Mouse (Mus musculus) MEL (cell line): Measurements from ENCODE around the gene Psmd9. TPM values are rescaled to one million over a fixed set of nuclear protein-coding genes. Genes with fewer than 3 reads are reported as not detected.

Source experiments
- DNase-seq: peaks from one replicate; pipeline ENCODE4 v3.0.0; 2011; ENCODE audit warnings: low read depth, low spot score
- H3K27ac ChIP-seq: 2 replicates; pipeline ENCODE4 v1.5.1; 2012; ENCODE audit warnings: low read depth, mild to moderate bottlenecking, control low read depth, low read length, moderate library complexity; ENCODE audit not compliant: control insufficient read depth
- H3K27me3 ChIP-seq, 2 experiments: fragments of 150-350 bp in 1 of 2; sonication (generic) in 1 of 2; 2 replicates each; pipeline ENCODE4 v1.6.1; 2012; ENCODE audit warnings: low read length in 2 of 2, mild to moderate bottlenecking in 2 of 2, improper control_type of control experiment in 1 of 2, moderate library complexity in 1 of 2; ENCODE audit not compliant: insufficient read depth in 2 of 2, control insufficient read depth in 1 of 2
- H3K36me3 ChIP-seq, 2 experiments: 2 replicates each; pipeline ENCODE4 v1.6.1; 2012 to 2014; ENCODE audit warnings: low read length in 2 of 2, improper control_type of control experiment in 1 of 2, inconsistent platforms in 1 of 2, mild to moderate bottlenecking in 1 of 2; ENCODE audit not compliant: insufficient read depth in 2 of 2, control insufficient read depth in 1 of 2
- H3K4me1 ChIP-seq, 2 experiments: fragments of 150-350 bp in 1 of 2; sonication (generic) in 1 of 2; 2 replicates each; pipeline ENCODE4 v1.6.1; 2012; ENCODE audit warnings: low read length in 2 of 2, improper control_type of control experiment in 1 of 2, mild to moderate bottlenecking in 1 of 2; ENCODE audit not compliant: insufficient read depth in 2 of 2, control insufficient read depth in 1 of 2
- H3K4me3 ChIP-seq, 2 experiments: fragments of 150-350 bp in 1 of 2; sonication (generic) in 1 of 2; 2 replicates each; pipeline ENCODE4 v1.5.1; 2012; ENCODE audit warnings: low read depth in 2 of 2, low read length in 2 of 2, mild to moderate bottlenecking in 2 of 2, moderate library complexity in 2 of 2, control low read depth in 1 of 2, improper control_type of control experiment in 1 of 2; ENCODE audit not compliant: control insufficient read depth in 1 of 2, insufficient read depth in 1 of 2
- H3K79me2 ChIP-seq: 2 replicates; pipeline ENCODE4 v1.6.1; 2012; ENCODE audit warnings: mild to moderate bottlenecking, low read length, moderate library complexity; ENCODE audit not compliant: control insufficient read depth, poor library complexity, insufficient read depth
- H3K9ac ChIP-seq: 2 replicates; pipeline ENCODE4 v1.6.1; 2012; ENCODE audit warnings: low read depth, mild to moderate bottlenecking, control low read depth, low read length, moderate library complexity; ENCODE audit not compliant: control insufficient read depth, poor library complexity, severe bottlenecking
- H3K9me3 ChIP-seq: fragments of 150-350 bp; sonication (generic); replicated peaks from 2 replicates; pipeline ENCODE4 v1.6.1; 2012; ENCODE audit warnings: mild to moderate bottlenecking, low read length, improper control_type of control experiment, moderate library complexity; ENCODE audit not compliant: insufficient read depth
- CHD2 ChIP-seq: IDR thresholded peaks from 2 replicates; pipeline ENCODE4 v1.6.1; 2011; ENCODE audit warnings: low read length, improper control_type of control experiment
- CTCF ChIP-seq, 3 experiments: IDR thresholded peaks in 2 of 3; conservative IDR thresholded peaks in 1 of 3; 2 replicates each; pipeline ENCODE4 v1.5.1; 2011 to 2012; ENCODE audit warnings: low read length in 3 of 3, low read depth in 2 of 3, mild to moderate bottlenecking in 2 of 3, improper control_type of control experiment in 1 of 3, inconsistent platforms in 1 of 3, mixed read lengths in 1 of 3, moderate library complexity in 1 of 3; ENCODE audit not compliant: control insufficient read depth in 1 of 3, insufficient read depth in 1 of 3, poor library complexity in 1 of 3, severe bottlenecking in 1 of 3
- E2F4 ChIP-seq: IDR thresholded peaks from 2 replicates; pipeline ENCODE4 v1.6.1; 2011; ENCODE audit warnings: low read depth, low read length, improper control_type of control experiment, borderline replicate concordance
- ELF1 ChIP-seq: IDR thresholded peaks from 2 replicates; pipeline ENCODE4 v1.6.1; 2014; ENCODE audit warnings: low read depth, mild to moderate bottlenecking, inconsistent platforms, low read length, improper control_type of control experiment, moderate library complexity
- EP300 ChIP-seq, 2 experiments: IDR thresholded peaks; 2 replicates each; pipeline ENCODE4 v1.6.1; 2011; ENCODE audit warnings: improper control_type of control experiment in 2 of 2, low read length in 2 of 2, low read depth in 1 of 2, mild to moderate bottlenecking in 1 of 2
- GATA1 ChIP-seq: IDR thresholded peaks from 2 replicates; pipeline ENCODE4 v1.6.1; 2011; ENCODE audit warnings: low read depth, low read length, improper control_type of control experiment
- HCFC1 ChIP-seq: IDR thresholded peaks from 2 replicates; pipeline ENCODE4 v1.6.1; 2012; ENCODE audit warnings: low read depth, mild to moderate bottlenecking, inconsistent platforms, low read length, improper control_type of control experiment, moderate library complexity
- JUND ChIP-seq: IDR thresholded peaks from 2 replicates; pipeline ENCODE4 v1.6.1; 2011; ENCODE audit warnings: low read depth, mild to moderate bottlenecking, improper control_type of control experiment, low read length
- KAT2A ChIP-seq: conservative IDR thresholded peaks from 2 replicates; pipeline ENCODE4 v1.6.1; 2012; ENCODE audit warnings: low read depth, low read length, improper control_type of control experiment, inconsistent platforms
- MAX ChIP-seq: IDR thresholded peaks from 2 replicates; pipeline ENCODE4 v1.6.1; 2011; ENCODE audit warnings: low read length, improper control_type of control experiment
- MAZ ChIP-seq: IDR thresholded peaks from 2 replicates; pipeline ENCODE4 v1.6.1; 2012; ENCODE audit warnings: low read depth, mild to moderate bottlenecking, inconsistent platforms, low read length, improper control_type of control experiment
- MEF2A ChIP-seq: IDR thresholded peaks from 2 replicates; pipeline ENCODE4 v1.6.1; 2014; ENCODE audit warnings: low read depth, mild to moderate bottlenecking, inconsistent platforms, low read length, improper control_type of control experiment; ENCODE audit not compliant: poor library complexity, insufficient replicate concordance, severe bottlenecking; ENCODE audit errors: extremely low read depth
- MXI1 ChIP-seq: IDR thresholded peaks from 2 replicates; pipeline ENCODE4 v1.6.1; 2011; ENCODE audit warnings: mild to moderate bottlenecking, low read depth, low read length, improper control_type of control experiment
- MYB ChIP-seq: IDR thresholded peaks from 2 replicates; pipeline ENCODE4 v1.6.1; 2011; ENCODE audit warnings: mild to moderate bottlenecking, low read depth, low read length, improper control_type of control experiment
- MYC ChIP-seq: IDR thresholded peaks from 2 replicates; pipeline ENCODE4 v1.6.1; 2011; ENCODE audit warnings: low read depth, mild to moderate bottlenecking, low read length, improper control_type of control experiment, moderate library complexity
- POLR2AphosphoS2 ChIP-seq: IDR thresholded peaks from 2 replicates; pipeline ENCODE4 v1.6.1; 2011; ENCODE audit warnings: low read length, improper control_type of control experiment
- POLR2AphosphoS5 ChIP-seq: IDR thresholded peaks from 2 replicates; pipeline ENCODE4 v1.6.1; 2012; ENCODE audit warnings: low read depth, borderline replicate concordance, mild to moderate bottlenecking, inconsistent platforms, low read length, moderate library complexity, mixed read lengths
- RAD21 ChIP-seq: IDR thresholded peaks from 2 replicates; pipeline ENCODE4 v1.6.1; 2011; ENCODE audit warnings: mild to moderate bottlenecking, low read depth, low read length, improper control_type of control experiment
- SMC3 ChIP-seq: IDR thresholded peaks from 2 replicates; pipeline ENCODE4 v1.6.1; 2011; ENCODE audit warnings: low read depth, low read length, improper control_type of control experiment
- TAL1 ChIP-seq: IDR thresholded peaks from 2 replicates; pipeline ENCODE4 v1.6.1; 2012; ENCODE audit warnings: mild to moderate bottlenecking, inconsistent platforms, low read length, moderate library complexity, mixed read lengths
- TCF12 ChIP-seq: IDR thresholded peaks from 2 replicates; pipeline ENCODE4 v1.6.1; 2014; ENCODE audit warnings: low read depth, mild to moderate bottlenecking, inconsistent platforms, low read length, improper control_type of control experiment, moderate library complexity
- UBTF ChIP-seq: IDR thresholded peaks from 2 replicates; pipeline ENCODE4 v1.6.1; 2012; ENCODE audit warnings: low read depth, mild to moderate bottlenecking, inconsistent platforms, low read length, improper control_type of control experiment, moderate library complexity, borderline replicate concordance; ENCODE audit not compliant: insufficient read depth
- USF1 ChIP-seq: IDR thresholded peaks from 2 replicates; pipeline ENCODE4 v1.6.1; 2014; ENCODE audit warnings: low read depth, mild to moderate bottlenecking, inconsistent platforms, low read length, improper control_type of control experiment, moderate library complexity
- USF2 ChIP-seq, 2 experiments: IDR thresholded peaks; 2 replicates each; pipeline ENCODE4 v1.6.1; 2011 to 2012; ENCODE audit warnings: improper control_type of control experiment in 2 of 2, low read length in 2 of 2, borderline replicate concordance in 1 of 2, inconsistent platforms in 1 of 2, low read depth in 1 of 2, mild to moderate bottlenecking in 1 of 2; ENCODE audit not compliant: insufficient read depth in 1 of 2
- ZC3H11A ChIP-seq: IDR thresholded peaks from 2 replicates; pipeline ENCODE4 v1.6.1; 2012; ENCODE audit warnings: low read depth, mild to moderate bottlenecking, inconsistent platforms, low read length, improper control_type of control experiment
- ZKSCAN1 ChIP-seq: IDR thresholded peaks from 2 replicates; pipeline ENCODE4 v1.6.1; 2012; ENCODE audit warnings: low read depth, mild to moderate bottlenecking, inconsistent platforms, low read length, improper control_type of control experiment, moderate library complexity
- ZMIZ1 ChIP-seq: IDR thresholded peaks from 2 replicates; pipeline ENCODE4 v1.6.1; 2012; ENCODE audit warnings: low read depth, mild to moderate bottlenecking, inconsistent platforms, low read length, improper control_type of control experiment, moderate library complexity
- ZNF384 ChIP-seq: IDR thresholded peaks from 2 replicates; pipeline ENCODE4 v1.6.1; 2012; ENCODE audit warnings: low read depth, mild to moderate bottlenecking, inconsistent platforms, low read length, improper control_type of control experiment
- polyA plus RNA-seq, 2 experiments: library from polyadenylated mRNA; stranded (reverse) in 1 of 2; unstranded in 1 of 2; fragments of >175 nt in 1 of 2; fragments of >200 nt in 1 of 2; gene quantifications; 2 replicates each; pipeline versions ENCODE4 v1.2.1 to v1.2.4; 2012; ENCODE audit warnings: low replicate concordance in 2 of 2, low read depth in 1 of 2; ENCODE audit not compliant: insufficient read length in 2 of 2, insufficient read depth in 1 of 2, missing spikeins in 1 of 2
- total RNA-seq: library from RNA; depleted of rRNA; stranded (reverse); fragments of 300-350 nt; gene quantifications from 2 replicates; pipeline ENCODE4 v1.2.3, GENCODE M21; 2012; rRNA removed

Psmd9 gene
- total RNA-seq, result 28.4 and 32.0 TPM in 2 replicates
- 10 to 100 TPM in 1 of 2 experiments, not detected in 1; 54.6 TPM for polyA plus RNA-seq

DNA sequence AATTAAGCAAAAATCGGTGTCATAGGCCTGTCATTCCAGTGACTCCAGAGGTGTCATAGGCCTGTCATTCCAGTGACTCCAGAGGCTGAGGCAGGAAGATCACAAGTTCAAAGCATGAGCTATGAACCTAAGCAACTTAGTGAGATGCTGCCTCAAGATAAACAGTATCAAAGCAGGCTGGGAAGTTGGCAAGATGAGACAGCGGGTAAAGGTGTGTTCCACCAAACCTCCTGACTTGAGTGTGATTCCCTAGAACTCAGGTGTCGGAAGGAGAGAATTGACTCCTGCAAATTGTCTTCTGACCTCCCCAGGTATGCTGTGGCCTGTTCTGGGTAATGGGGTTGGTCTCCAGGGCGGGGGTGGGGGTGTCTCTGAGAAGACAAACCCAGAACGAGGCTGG, at the start of gene Psmd9:
Gene Psmd9 (plus strand): TSS at position 130 of the 400 bp plus-strand sequence.
- Histone ChIP-seq H3K4me3 (no peak within 1 kb of the TSS), H3K9me3 (no peaks in the 10 kb centered on the region), H3K36me3 (no peaks in the 10 kb centered on the region), H3K27me3 (no peaks in the 10 kb centered on the region), H3K27ac (no peak within 1 kb of the TSS), H3K9ac (no peak within 1 kb of the TSS), H3K79me2 (no peaks in the 10 kb centered on the region), H3K4me1 (no peaks in the 10 kb centered on the region)
- no peak for DNase-seq
- TF ChIP-seq UBTF (no peak), GATA1 (0 out of 2 replicates have a peak, but pooled peaks have one; percentile 12), POLR2AphosphoS2 (peak; percentile 42; the same call in 1 of the 2 replicates), E2F4 (no peak), ZC3H11A (no peak), USF2 (IDR thresholded peaks at IDR 0.05; ENCODE audit: borderline replicate concordance in 1 of 2, insufficient read depth in 1 of 2, low read depth in 1 of 2, low read length in 2 of 2) (no peak), POLR2AphosphoS5 (no peak), KAT2A (no peak), ELF1 (no peak), JUND (no peak), EP300 (IDR thresholded peaks at IDR 0.05; ENCODE audit: low read depth in 1 of 2, low read length in 2 of 2) (no peak), MAZ (no peak)

DNA sequence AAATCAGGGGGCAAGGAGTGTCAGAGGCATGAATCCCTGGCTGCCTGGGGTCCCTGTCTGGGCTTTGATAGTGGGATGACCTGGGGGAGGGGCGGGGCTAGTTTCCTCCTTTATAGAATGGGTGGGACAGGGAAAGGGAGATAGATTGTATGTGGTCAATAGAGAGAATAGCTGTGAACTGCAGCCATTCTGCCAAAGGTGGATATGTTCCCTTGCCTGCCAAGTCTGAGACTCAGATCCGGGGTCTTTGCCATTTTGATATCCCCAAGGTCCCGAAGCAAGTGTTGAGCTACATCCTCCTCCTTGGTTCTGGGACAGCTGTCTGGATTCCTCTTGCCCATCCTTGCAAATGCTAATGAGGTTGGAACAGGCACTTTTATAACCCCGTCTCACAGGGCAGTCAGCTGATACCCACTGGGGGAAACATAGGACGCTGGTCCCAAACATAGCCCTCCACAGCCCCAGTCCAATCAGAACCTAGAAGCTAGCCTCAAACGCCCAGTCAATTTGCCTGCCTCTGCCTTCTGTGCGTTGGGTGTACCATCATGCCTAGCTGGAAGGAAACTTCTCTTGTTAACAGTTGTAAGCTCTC, 48.5 kb upstream of the Psmd9 start:
- DNase-seq, result no peak
- H3K27me3 ChIP-seq, result no peaks in the 10 kb centered on the region
- H3K79me2 ChIP-seq, result no peaks in the 10 kb centered on the region
- peaks cover 0 to 5% of the 10 kb centered on the region in 2 experiments; a peak in 2 of 4 replicates for H3K36me3 ChIP-seq
- no peaks in the 10 kb centered on the region for H3K9me3 ChIP-seq
- no peak overlapping the region for H3K4me3 ChIP-seq
- H3K27ac ChIP-seq, result no peak overlapping the region
- TF ChIP-seq RAD21 (no peak), CTCF (IDR thresholded peaks at IDR 0.05 in 2 of 3, conservative IDR thresholded peaks at IDR 0.05 in 1 of 3; ENCODE audit: control insufficient read depth in 1 of 3, insufficient read depth in 1 of 3, low read depth in 2 of 3, low read length in 3 of 3, poor library complexity in 1 of 3, severe bottlenecking in 1 of 3) (no peak), TCF12 (no peak), ZKSCAN1 (no peak), MYB (no peak), MAZ (no peak), CHD2 (no peak), POLR2AphosphoS2 (no peak), MAX (no peak), MYC (no peak), ZMIZ1 (no peak), TAL1 (no peak), UBTF (no peak), ZNF384 (no peak), MEF2A (no peak), USF2 (IDR thresholded peaks at IDR 0.05; ENCODE audit: borderline replicate concordance in 1 of 2, insufficient read depth in 1 of 2, low read depth in 1 of 2, low read length in 2 of 2) (no peak), HCFC1 (no peak), USF1 (no peak), SMC3 (no peak), MXI1 (no peak)
- H3K4me1 ChIP-seq, result peaks cover 3 to 7% of the 10 kb centered on the region in 2 experiments
- no peak overlapping the region for H3K9ac ChIP-seq
